Mouse (Mus musculus): Measurements from ENCODE around the gene Trim43a. TPM values are rescaled to one million over a fixed set of nuclear protein-coding genes. Genes with fewer than 3 reads are reported as not detected.

Gene Trim43a
- total RNA-seq, 2 experiments from 2014 or later, result not detected

Other genes starting within 250 kb of the Trim43a start
- 31.8 and 36.1 TPM in 2 replicates for gene Snx14, start 141.9 kb upstream of the Trim43a start, total RNA-seq (2015)
- gene Snx14, start 141.9 kb upstream of the Trim43a start, total RNA-seq (2017), result 17.1 and 21.6 TPM in 2 replicates
- gene Gm20537, start 124.3 kb upstream of the Trim43a start, total RNA-seq (2015), result not detected in 2 replicates
- not detected in 2 replicates for gene Gm20537, start 124.3 kb upstream of the Trim43a start, total RNA-seq (2017)
- gene Syncrip, start 98.3 kb upstream of the Trim43a start, total RNA-seq (2015), result 250 and 274 TPM in 2 replicates
- gene Syncrip, start 98.3 kb upstream of the Trim43a start, total RNA-seq (2017), result 254 and 290 TPM in 2 replicates
- gene Zfp949, start 32.9 kb upstream of the Trim43a start, total RNA-seq (2015), result 8.8 and 11.2 TPM in 2 replicates
- gene Zfp949, start 32.9 kb upstream of the Trim43a start, total RNA-seq (2017), result 10.2 and 10.4 TPM in 2 replicates
- gene Mthfsl, start 139.4 kb downstream of the Trim43a start, total RNA-seq (2015), result 34.1 and 41.1 TPM in 2 replicates
- 18.4 and 19.2 TPM in 2 replicates for gene Mthfsl, start 139.4 kb downstream of the Trim43a start, total RNA-seq (2017)
- gene Bcl2a1d, start 151.0 kb downstream of the Trim43a start, total RNA-seq (2015), result 1.1 and 1.6 TPM in 2 replicates
- 0.71 and 2.3 TPM in 2 replicates for gene Bcl2a1d, start 151.0 kb downstream of the Trim43a start, total RNA-seq (2017)